Mouse (Mus musculus): ENCODE measurements around the gene Wscd1.

The Wscd1 gene

DNA sequence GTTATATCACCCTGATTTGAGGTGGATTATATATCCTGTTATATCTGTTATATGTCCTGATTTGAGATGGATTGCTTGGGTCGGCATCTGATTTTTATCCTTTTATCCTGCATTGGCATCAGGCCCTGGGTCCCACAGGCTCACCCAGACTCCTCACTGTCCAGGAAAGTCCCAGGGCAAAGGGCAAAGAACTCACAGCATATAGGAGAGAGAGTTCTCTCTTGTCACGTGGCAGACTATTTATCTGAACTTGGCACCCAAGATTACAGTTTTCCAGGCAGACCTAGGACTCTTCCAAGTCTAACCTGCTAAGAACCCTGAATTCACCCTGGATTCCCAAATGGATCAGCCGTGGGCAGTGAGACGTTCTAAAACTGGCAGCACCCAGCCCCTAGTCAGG is 38.5 kb downstream of the Wscd1 start:
- peaks cover 6% of the 10 kb centered on the region; the same call in 1 of the 2 replicates for H3K4me1 ChIP-seq (replicated peaks; ENCODE audit: low read depth, low read length)
- H3K27me3 ChIP-seq (ENCODE audit: insufficient read depth, low read length), result peaks cover 8% of the 10 kb centered on the region
- TF ChIP-seq CTCF (conservative IDR thresholded peaks at IDR 0.05; ENCODE audit: low read length) (no peak), NANOG (IDR thresholded peaks at IDR 0.05; ENCODE audit: borderline replicate concordance, low read length) (no peak), POU5F1 (IDR thresholded peaks at IDR 0.05; ENCODE audit: borderline replicate concordance, low read length) (no peak)
- no peak overlapping the region for H3K4me3 ChIP-seq (replicated peaks; ENCODE audit: low read length)
- no peaks in the 10 kb centered on the region for H3K36me3 ChIP-seq (ENCODE audit: insufficient read depth, low read length)
- H3K9me3 ChIP-seq (ENCODE audit: low read length), result no peaks in the 10 kb centered on the region

- Histone ChIP-seq H3K4me1 (replicated peaks; ENCODE audit: low read depth, low read length) (no peaks in the 10 kb centered on the region), H3K27me3 (ENCODE audit: insufficient read depth, low read length) (no peaks in the 10 kb centered on the region), H3K36me3 (ENCODE audit: insufficient read depth, low read length) (no peaks in the 10 kb centered on the region), H3K9me3 (ENCODE audit: low read length) (no peaks in the 10 kb centered on the region), H3K4me3 (replicated peaks; ENCODE audit: low read length) (no peak overlapping the region)
- no peak for TF ChIP-seq POU5F1 (IDR thresholded peaks at IDR 0.05; ENCODE audit: borderline replicate concordance, low read length)
- no peak for TF ChIP-seq CTCF (conservative IDR thresholded peaks at IDR 0.05; ENCODE audit: low read length)
- no peak for TF ChIP-seq NANOG (IDR thresholded peaks at IDR 0.05; ENCODE audit: borderline replicate concordance, low read length)
Observed at GRCm38 (mm10) chr11:71790227-71790626, 40.5 kb downstream of the Wscd1 start.

- Histone ChIP-seq H3K9me3 (ENCODE audit: low read length) (peaks cover 16% of the 10 kb centered on the region), H3K4me1 (replicated peaks; ENCODE audit: low read depth, low read length) (no peaks in the 10 kb centered on the region), H3K4me3 (replicated peaks; ENCODE audit: low read length) (no peak overlapping the region), H3K27me3 (ENCODE audit: insufficient read depth, low read length) (no peaks in the 10 kb centered on the region), H3K36me3 (ENCODE audit: insufficient read depth, low read length) (no peaks in the 10 kb centered on the region)
- TF ChIP-seq NANOG (IDR thresholded peaks at IDR 0.05; ENCODE audit: borderline replicate concordance, low read length) (no peak), POU5F1 (IDR thresholded peaks at IDR 0.05; ENCODE audit: borderline replicate concordance, low read length) (no peak), CTCF (conservative IDR thresholded peaks at IDR 0.05; ENCODE audit: low read length) (no peak)
Observed at GRCm38 (mm10) chr11:71799206-71799605, 49.5 kb downstream of the Wscd1 start.

GRCm38 (mm10) chr11:71808521-71808920 is 58.8 kb downstream of the Wscd1 start:
- H3K9me3 ChIP-seq (ENCODE audit: low read length), result no peaks in the 10 kb centered on the region
- no peaks in the 10 kb centered on the region for H3K36me3 ChIP-seq (ENCODE audit: insufficient read depth, low read length)
- TF ChIP-seq NANOG (IDR thresholded peaks at IDR 0.05; ENCODE audit: borderline replicate concordance, low read length) (no peak), POU5F1 (IDR thresholded peaks at IDR 0.05; ENCODE audit: borderline replicate concordance, low read length) (no peak), CTCF (conservative IDR thresholded peaks at IDR 0.05; ENCODE audit: low read length) (no peak)
- no peaks in the 10 kb centered on the region for H3K4me1 ChIP-seq (replicated peaks; ENCODE audit: low read depth, low read length)
- H3K27me3 ChIP-seq (ENCODE audit: insufficient read depth, low read length), result no peaks in the 10 kb centered on the region
- H3K4me3 ChIP-seq (replicated peaks; ENCODE audit: low read length), result no peak overlapping the region

- Histone ChIP-seq H3K27me3 (ENCODE audit: insufficient read depth, low read length) (no peaks in the 10 kb centered on the region), H3K4me3 (replicated peaks; ENCODE audit: low read length) (no peak overlapping the region), H3K9me3 (ENCODE audit: low read length) (no peaks in the 10 kb centered on the region), H3K4me1 (replicated peaks; ENCODE audit: low read depth, low read length) (no peaks in the 10 kb centered on the region), H3K36me3 (ENCODE audit: insufficient read depth, low read length) (no peaks in the 10 kb centered on the region)
- no peak for TF ChIP-seq POU5F1 (IDR thresholded peaks at IDR 0.05; ENCODE audit: borderline replicate concordance, low read length)
- TF ChIP-seq NANOG (IDR thresholded peaks at IDR 0.05; ENCODE audit: borderline replicate concordance, low read length), result no peak
- TF ChIP-seq CTCF (conservative IDR thresholded peaks at IDR 0.05; ENCODE audit: low read length), result no peak
Observed at GRCm38 (mm10) chr11:71811828-71812227, 62.1 kb downstream of the Wscd1 start.

DNA sequence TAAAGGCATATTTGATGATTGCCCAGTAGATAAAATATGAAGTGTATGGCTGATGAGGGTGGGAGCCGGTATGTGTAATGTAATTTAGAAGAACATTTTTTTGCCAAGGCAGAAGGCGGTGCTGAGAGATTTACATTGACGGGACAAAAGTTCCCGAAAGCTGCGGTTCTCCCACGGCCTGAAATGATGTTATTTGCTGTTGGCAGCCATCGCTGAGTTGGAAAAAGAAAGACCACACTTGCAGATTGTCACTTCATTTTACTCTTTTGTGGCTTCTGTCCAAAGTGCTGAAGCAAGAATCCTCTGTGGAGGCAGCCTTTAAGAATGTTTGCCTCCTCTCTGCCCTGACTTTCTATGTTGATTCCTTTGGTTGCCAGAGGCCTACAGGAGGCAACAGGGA is 63.2 kb downstream of the Wscd1 start:
- no peak overlapping the region for H3K4me3 ChIP-seq (replicated peaks; ENCODE audit: low read length)
- H3K27me3 ChIP-seq (ENCODE audit: insufficient read depth, low read length), result no peaks in the 10 kb centered on the region
- H3K4me1 ChIP-seq (replicated peaks; ENCODE audit: low read depth, low read length), result no peaks in the 10 kb centered on the region
- no peaks in the 10 kb centered on the region for H3K36me3 ChIP-seq (ENCODE audit: insufficient read depth, low read length)
- TF ChIP-seq NANOG (IDR thresholded peaks at IDR 0.05; ENCODE audit: borderline replicate concordance, low read length), result no peak
- TF ChIP-seq CTCF (conservative IDR thresholded peaks at IDR 0.05; ENCODE audit: low read length), result no peak
- TF ChIP-seq POU5F1 (IDR thresholded peaks at IDR 0.05; ENCODE audit: borderline replicate concordance, low read length), result no peak
- no peaks in the 10 kb centered on the region for H3K9me3 ChIP-seq (ENCODE audit: low read length)

- Histone ChIP-seq H3K27me3 (ENCODE audit: insufficient read depth, low read length) (no peaks in the 10 kb centered on the region), H3K9me3 (ENCODE audit: low read length) (no peaks in the 10 kb centered on the region), H3K36me3 (ENCODE audit: insufficient read depth, low read length) (no peaks in the 10 kb centered on the region), H3K4me3 (replicated peaks; ENCODE audit: low read length) (no peak overlapping the region), H3K4me1 (replicated peaks; ENCODE audit: low read depth, low read length) (no peaks in the 10 kb centered on the region)
- no peak for TF ChIP-seq CTCF (conservative IDR thresholded peaks at IDR 0.05; ENCODE audit: low read length)
- TF ChIP-seq NANOG (IDR thresholded peaks at IDR 0.05; ENCODE audit: borderline replicate concordance, low read length), result no peak
- no peak for TF ChIP-seq POU5F1 (IDR thresholded peaks at IDR 0.05; ENCODE audit: borderline replicate concordance, low read length)
Observed at GRCm38 (mm10) chr11:71814511-71814910, 64.8 kb downstream of the Wscd1 start.

DNA sequence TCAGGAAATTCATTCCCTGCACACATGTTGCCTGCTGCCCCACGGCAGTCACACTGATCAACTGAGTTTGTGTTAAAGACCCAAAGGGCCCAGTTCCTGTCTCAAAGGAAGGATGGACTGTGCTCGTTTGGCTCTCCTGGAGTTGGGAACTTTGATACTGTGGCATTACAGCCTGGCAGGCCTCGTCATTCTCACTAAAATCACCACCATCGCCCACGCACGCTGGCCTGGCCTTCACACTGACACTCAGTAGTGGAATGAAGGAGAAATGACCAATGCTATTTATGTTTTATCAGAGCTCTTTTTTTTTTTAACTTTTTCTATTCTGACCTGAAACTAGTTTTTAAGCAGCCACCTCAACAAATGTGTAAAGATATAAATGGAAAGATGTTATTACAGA is 65.6 kb downstream of the Wscd1 start:
- 0 out of 2 replicates have a peak, but pooled peaks cover 2% of the 10 kb centered on the region for H3K27me3 ChIP-seq (ENCODE audit: insufficient read depth, low read length)
- no peaks in the 10 kb centered on the region for H3K36me3 ChIP-seq (ENCODE audit: insufficient read depth, low read length)
- no peaks in the 10 kb centered on the region for H3K9me3 ChIP-seq (ENCODE audit: low read length)
- H3K4me3 ChIP-seq (replicated peaks; ENCODE audit: low read length), result no peak overlapping the region
- 0 out of 2 replicates have a peak, but pooled peaks cover under 1% of the 10 kb centered on the region for H3K4me1 ChIP-seq (replicated peaks; ENCODE audit: low read depth, low read length)
- TF ChIP-seq NANOG (IDR thresholded peaks at IDR 0.05; ENCODE audit: borderline replicate concordance, low read length), result no peak
- TF ChIP-seq CTCF (conservative IDR thresholded peaks at IDR 0.05; ENCODE audit: low read length), result no peak
- no peak for TF ChIP-seq POU5F1 (IDR thresholded peaks at IDR 0.05; ENCODE audit: borderline replicate concordance, low read length)

GRCm38 (mm10) chr11:71816918-71817317 is 67.2 kb downstream of the Wscd1 start:
- H3K36me3 ChIP-seq (ENCODE audit: insufficient read depth, low read length), result no peaks in the 10 kb centered on the region
- peaks cover 12% of the 10 kb centered on the region for H3K4me1 ChIP-seq (replicated peaks; ENCODE audit: low read depth, low read length)
- H3K9me3 ChIP-seq (ENCODE audit: low read length), result no peaks in the 10 kb centered on the region
- 0 out of 2 replicates have a peak, but pooled peaks cover 4% of the 10 kb centered on the region for H3K27me3 ChIP-seq (ENCODE audit: insufficient read depth, low read length)
- TF ChIP-seq CTCF (conservative IDR thresholded peaks at IDR 0.05; ENCODE audit: low read length) (no peak), NANOG (IDR thresholded peaks at IDR 0.05; ENCODE audit: borderline replicate concordance, low read length) (no peak), POU5F1 (IDR thresholded peaks at IDR 0.05; ENCODE audit: borderline replicate concordance, low read length) (no peak)
- no peak overlapping the region for H3K4me3 ChIP-seq (replicated peaks; ENCODE audit: low read length)

Data from E14TG2a.4 (cell line).